Mouse (Mus musculus) kidney, postnatal 36 days (tissue): ENCODE measurements around the gene Mrpl42.

ENCODE experiments used
- DNase-seq, 2 experiments: peaks; one replicate each; pipeline ENCODE4 v3.0.0; 2021 to 2022; ENCODE audit warnings: mixed read lengths in 2 of 2

Mrpl42 gene

GRCm38 (mm10) chr10:95457367-95458049, 44.2 kb downstream of the Mrpl42 start:
- no peak for DNase-seq

GRCm38 (mm10) chr10:95456103-95456502, 45.6 kb downstream of the Mrpl42 start:
- DNase-seq, result no peak

- DNase-seq, result no peak
These were observed 48.5 kb downstream of the Mrpl42 start for GRCm38 (mm10) chr10:95453282-95453681.

GRCm38 (mm10) chr10:95449033-95449432, 52.7 kb downstream of the Mrpl42 start:
- no peak for DNase-seq

GRCm38 (mm10) chr10:95447954-95448353, 53.8 kb downstream of the Mrpl42 start:
- no peak for DNase-seq

GRCm38 (mm10) chr10:95445104-95446056, 56.4 kb downstream of the Mrpl42 start:
- DNase-seq, result peak; percentile 28 to 49

- DNase-seq, result no peak
These were observed 59.4 kb downstream of the Mrpl42 start for GRCm38 (mm10) chr10:95442334-95442733.

- peak; percentile 22 to 45 for DNase-seq
These were observed 61.2 kb downstream of the Mrpl42 start for GRCm38 (mm10) chr10:95440566-95440965.

- no peak for DNase-seq
These were observed 61.9 kb downstream of the Mrpl42 start for GRCm38 (mm10) chr10:95439718-95440339.

- DNase-seq, result no peak
These were observed 62.8 kb downstream of the Mrpl42 start for GRCm38 (mm10) chr10:95438941-95439340.
